Mouse (Mus musculus): ENCODE measurements at regions not wholly inside any gene's neighbourhood (a gene's known extent, or its start where the extent isn't known, plus 50 kb on each side); places are given as distances from the start of the nearest gene placed in this dataset.

DNA sequence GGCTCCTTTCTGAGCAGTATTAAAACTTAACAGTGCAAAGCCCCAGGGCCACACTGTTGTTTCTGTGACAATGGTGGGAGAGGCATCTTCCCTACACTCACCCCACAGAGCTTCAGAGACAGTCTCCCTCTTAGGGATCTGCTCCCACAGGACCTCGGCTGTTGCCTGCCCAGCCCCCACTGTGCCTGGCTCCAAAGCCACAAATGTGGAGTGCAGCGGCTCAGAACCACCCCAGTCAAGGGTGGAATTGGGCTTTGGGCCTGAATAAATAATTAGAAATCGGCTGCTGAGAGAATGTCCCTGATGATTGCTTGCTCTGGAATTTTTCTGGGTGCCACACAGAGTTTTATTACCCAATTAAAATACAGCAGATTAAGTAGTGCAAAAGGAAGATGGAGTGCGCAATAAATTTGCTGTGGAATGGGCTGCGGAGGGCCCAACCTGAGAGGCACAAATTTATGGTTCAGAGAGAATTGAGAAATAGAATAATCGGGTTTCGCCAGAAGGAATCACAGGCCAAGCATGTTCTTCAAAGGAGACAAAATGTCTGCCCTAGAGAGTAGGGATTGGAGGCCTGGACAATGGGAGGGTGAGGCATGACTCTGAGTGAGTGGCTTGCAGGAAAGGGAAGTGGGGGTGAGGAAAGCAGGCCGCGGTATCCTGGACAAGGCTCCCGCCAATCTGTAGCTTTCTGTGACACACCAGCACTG, 56.4 kb downstream of the Cd24a start:
- no peak for DNase-seq

DNA sequence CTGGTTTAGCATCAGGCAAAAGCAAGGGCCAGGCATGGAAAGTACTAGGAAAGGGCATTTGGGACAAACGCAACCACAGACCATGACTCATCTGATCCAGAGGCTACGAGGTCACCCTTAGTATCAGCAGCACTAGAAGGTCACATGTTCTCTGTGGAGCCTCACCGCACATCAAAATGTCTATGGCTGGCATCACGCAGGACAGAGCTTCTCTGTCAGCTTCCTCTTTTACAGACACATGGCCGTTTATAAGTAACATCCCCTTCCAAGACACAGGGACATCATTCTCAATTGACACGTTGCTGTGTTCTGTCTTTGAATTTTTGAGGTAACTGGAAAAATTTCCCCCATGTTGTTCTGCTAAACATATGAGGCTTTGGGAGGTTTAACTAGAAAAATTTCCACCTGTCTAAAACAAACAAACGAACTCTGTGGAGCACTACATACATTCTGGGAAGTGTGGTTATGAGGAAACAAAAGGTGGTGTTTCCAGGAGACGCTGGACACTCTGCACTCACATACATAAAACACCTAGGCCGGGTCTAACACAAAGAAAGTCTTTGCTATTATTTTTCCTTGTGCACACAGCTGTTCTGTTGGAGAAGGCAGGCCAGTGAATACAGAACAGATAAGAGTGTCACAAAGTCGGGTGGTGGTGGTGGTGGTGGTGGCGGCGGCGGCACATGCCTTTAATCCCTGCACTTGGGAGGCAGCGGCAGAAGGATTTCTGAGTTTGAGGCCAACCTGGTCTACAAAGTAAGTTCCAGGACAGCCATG, 63.3 kb downstream of the Cd24a start:
- no peak for DNase-seq

DNA sequence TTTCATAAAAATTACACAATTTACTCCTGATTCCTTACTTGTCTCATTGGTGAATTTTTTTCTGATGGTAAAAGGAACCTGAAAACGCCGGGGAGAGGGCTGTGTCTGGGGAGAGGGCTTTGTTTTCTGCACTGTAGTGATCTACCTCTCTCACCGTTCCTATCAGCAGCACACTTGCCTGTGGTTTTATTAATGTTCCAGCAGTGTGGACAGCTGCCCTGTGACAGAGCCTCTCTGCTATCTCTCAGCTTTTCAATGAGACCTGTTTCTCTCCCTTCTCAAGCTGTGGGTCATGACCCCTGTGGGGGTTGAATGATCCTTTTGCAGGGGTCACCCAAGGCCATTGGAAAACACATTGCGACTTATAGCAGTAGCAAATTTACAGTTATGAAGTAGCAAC, 68.2 kb downstream of the Cd24a start:
- DNase-seq: no peak

DNA sequence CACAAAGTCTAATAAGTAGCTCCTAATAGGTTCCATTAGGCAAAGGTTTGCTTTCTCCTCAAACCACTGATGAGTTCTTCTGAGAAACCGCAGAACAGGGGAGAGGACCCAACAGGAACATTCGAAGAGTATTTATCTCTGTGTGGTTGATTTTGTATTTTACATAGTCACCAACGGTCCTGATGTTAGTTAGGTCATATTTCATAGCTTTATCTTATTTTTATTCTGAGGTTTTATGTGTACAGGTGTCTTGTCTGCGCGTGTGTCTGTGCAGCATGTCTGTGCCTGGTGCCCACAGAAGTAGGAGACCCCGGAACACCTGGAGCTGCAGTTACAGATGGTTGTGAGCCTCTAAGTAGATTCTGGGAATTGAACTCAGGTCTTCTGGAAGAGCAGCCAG, 68.9 kb downstream of the Cd24a start:
- DNase-seq: no peak

DNA sequence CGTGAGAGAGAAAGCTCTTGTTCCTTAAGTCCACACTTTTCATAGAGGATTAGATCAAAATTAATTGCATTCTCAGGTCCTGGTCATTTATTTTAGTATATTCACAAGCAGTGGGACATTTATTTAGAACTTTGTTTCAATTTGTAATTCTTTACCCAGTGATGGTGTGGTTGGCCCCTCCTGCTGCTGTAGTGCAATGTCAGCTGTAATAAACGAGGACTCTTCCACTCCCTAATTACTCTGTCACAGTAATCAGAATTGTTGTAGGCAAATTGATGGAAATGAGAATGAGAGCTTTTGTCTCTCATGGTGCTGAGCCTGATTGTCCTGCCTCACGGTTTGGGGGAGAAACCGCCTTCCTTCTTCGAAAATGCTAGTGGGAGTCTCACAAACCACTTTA, 70.1 kb downstream of the Cd24a start:
- no peak for DNase-seq

DNA sequence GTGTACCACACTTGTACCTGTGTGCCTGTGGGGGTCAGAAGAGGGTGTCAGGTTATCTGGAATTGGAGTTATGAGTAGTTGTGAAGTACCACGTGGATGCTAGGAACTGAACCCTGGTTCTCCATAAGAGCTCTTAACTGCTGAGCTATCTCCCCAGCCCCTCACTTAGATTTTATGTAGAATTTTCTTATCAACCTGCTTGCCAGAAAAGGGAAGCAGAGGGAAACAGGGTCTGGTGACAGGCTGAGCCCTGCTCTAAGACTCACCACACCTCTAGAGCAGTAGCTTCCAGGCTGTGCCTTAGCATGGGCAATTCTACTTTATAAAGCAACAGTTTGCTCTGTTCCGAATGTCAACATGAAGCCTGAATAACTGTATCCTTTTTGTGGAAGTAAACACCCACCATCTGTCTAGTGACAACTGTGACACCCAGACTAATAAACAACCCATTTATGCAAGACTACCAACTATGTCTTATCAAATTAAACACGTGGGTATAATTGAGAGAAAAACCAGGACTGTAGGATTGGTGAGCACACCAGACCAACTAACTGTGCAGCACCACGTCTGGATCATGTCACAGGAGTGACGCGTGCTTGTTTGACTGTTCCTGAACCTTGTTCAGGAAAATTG, 70.8 kb downstream of the Cd24a start:
- DNase-seq: no peak

DNA sequence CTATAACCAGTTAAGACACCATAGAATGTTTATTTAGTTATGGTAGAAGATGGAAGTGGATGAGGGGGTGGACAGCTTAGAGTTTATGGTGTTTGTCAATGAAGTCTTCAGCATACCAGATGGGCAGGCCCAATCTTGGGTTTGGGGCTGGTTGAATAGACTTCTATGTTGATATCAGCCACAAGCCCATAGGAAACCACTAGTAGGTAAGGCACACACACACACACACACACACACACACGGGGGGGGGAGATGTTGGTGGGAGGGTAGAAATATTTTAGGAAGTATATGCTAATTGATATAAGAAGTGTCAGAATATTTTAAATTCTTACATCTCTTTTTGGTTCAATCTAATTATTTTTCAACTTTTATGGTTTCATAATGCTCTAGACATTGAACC, 72.4 kb downstream of the Cd24a start:
- DNase-seq: no peak

DNA sequence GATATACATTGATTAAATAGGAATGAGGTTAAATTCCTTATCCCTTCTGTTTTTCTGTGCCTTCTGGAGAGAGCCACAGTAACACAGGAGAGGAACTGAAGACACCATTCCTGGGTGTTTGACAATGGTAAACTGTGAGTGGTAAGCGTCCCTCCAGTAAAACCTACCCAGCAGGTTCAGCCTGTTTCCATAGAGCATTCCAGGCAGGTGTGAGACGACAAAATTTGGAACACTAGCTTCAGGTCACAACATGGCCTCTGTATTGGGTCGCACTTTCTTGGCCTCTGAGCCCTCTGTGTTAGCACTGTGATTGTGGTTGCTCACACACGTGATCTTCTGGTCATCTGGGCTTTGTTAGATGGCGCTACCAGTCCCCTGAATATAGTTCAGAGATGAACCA, 73.4 kb downstream of the Cd24a start:
- no peak for DNase-seq

DNA sequence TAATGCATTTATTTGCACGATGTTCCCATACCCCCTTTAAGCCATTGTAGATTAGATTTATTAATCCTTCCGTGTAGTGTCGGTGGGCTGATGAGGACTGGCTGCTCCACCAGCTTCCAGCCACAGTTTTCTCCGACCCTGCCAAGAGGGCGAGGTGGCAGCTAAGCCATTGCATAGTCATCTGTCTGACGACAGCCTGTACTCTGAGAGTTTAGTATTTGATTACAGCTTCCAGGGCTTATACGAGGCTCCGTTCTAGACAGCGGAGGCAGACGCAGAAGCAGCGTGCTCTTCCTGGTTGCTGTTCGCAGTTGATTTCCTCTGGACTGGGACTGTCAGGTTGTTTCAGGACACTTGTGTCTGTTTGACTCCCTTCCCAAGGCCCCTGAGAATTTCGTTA, 73.8 kb downstream of the Cd24a start:
- DNase-seq: no peak

DNA sequence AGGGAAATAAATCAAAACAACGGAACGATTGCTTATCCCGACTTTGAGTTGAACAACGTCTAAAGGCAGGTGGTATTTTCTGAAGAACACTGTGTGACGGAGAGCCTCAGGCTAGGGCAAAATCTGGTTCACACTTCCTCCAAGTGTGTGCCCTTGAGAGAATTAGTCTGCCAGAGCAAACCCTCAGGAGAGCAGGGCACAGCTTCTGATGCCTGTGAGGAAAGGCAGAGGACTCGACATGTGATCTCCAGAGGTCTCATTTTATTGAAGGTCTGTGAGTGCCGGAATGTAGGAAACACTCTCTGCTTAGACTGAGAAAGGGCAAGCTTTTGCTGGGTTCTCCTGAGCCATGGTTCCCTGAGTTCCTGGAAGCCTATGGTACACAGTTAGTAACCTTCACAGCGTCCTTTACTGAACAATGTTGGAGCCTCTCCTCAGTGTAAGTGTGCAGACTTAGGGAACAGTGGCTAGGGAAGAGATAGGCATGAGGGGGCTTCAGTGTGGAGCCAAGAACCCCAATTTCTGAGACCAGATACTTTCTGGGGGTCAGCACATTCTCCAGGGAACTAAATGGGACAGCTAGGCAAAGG, 77.1 kb downstream of the Cd24a start:
- no peak for DNase-seq

DNA sequence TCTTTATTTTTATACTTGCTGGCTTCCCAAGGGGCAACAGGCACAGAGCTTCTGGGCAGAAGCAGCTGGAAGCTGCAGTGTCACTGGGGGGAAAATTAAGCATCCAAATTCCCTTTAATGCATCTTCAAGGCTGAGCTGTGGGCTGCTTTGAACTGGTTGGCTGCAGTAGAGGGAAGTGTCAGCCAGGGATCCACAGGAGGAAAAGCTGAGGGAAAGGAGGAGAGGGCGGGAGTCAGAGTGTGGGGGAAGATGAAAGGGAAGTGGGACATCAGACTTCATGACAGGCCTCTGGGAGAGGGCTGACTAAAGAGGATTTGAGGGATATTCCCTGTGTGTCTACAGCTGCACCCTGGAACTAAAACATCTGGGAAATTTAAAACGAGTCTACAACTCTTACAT, 77.6 kb downstream of the Cd24a start:
- DNase-seq: no peak

DNA sequence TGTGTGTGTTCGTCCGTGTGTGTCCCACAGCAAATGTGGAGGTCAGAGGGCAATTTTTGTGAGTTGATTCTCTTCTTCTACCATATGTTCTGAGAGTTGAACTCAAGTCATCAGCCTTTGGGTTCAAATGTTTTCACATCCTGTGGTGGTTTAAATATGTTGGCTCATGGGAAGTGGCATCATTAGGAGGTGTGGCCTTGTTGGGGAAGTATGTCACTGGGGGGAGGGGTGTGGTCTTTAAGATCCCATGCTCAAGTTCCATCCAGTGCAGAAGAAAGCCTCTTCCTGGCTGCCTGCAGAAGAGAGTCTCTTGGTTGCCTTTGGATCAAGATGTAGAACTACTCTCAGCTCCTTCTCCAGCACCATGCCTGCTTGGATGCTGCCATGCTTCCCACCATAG, 78.1 kb downstream of the Cd24a start:
- DNase-seq: no peak

DNA sequence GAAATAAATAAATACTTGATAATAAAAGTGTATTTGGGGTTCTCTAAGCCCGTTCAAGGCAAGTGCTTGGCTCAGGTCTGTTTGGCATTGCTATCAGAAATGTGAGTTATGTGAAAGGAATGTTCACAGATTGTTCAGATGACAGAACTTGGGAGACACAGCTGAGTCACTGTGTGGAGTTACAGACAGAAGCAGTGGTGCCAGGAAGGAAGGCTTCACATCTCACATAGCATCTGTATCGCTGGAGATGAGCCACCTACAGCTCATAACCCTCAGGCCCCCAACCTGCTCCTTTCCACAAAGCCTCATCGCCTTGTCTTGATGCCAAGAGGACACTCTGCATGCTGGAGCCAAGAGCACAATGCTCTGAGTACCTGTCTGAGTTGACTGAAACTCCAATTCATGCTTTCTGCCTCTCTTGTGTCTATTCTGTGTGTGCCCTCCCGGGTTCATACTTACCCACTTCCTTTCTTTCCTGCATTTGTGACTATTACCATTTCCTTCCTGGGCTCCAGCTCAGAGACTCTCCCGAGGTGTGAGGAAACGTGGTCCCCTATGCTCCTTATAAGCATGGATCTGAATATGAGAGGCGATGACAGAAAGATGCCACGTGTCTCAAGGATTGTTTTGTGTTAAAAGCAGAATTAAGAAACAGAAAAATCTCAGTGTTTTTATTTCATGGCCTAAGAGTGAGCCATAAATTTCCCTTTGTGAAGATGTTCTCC, 79.6 kb downstream of the Cd24a start:
- DNase-seq: no peak

DNA sequence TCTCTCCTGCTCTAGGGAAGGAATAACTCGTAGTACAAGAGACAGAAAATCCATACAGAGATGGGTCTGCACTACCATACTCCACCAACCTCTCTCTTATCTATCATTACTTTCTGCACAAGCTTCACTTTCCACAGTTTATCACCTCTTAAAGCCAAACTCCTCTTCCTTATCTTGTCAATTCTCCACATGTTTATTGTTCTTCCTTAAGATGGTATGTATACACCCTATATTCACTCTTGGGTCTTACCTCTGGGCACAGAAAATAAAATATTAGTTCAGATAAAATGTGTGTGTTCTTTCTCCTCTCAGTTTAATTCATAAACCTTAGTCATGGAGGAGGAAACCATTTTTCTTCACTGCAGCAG, 80.1 kb downstream of the Cd24a start:
- no peak for DNase-seq

DNA sequence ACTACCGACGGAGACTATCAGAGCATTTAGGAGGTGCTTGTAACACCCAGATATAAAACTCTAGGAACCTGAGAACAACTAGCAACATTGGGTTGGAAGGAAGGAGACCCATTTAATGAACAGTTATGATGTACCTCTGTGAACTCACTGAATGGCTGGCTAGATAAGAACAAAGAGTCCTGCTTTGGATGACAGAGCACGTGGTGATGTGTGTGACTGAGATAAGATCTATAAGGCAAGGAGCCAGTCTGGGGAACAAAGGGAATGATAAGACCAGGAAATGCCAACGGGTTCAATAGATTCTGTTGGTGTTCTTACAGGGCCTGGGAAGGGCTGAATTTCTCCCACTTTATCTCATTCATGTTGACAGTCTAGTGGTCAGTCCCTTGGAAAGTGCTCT, 86.8 kb downstream of the Cd24a start:
- no peak for DNase-seq

DNA sequence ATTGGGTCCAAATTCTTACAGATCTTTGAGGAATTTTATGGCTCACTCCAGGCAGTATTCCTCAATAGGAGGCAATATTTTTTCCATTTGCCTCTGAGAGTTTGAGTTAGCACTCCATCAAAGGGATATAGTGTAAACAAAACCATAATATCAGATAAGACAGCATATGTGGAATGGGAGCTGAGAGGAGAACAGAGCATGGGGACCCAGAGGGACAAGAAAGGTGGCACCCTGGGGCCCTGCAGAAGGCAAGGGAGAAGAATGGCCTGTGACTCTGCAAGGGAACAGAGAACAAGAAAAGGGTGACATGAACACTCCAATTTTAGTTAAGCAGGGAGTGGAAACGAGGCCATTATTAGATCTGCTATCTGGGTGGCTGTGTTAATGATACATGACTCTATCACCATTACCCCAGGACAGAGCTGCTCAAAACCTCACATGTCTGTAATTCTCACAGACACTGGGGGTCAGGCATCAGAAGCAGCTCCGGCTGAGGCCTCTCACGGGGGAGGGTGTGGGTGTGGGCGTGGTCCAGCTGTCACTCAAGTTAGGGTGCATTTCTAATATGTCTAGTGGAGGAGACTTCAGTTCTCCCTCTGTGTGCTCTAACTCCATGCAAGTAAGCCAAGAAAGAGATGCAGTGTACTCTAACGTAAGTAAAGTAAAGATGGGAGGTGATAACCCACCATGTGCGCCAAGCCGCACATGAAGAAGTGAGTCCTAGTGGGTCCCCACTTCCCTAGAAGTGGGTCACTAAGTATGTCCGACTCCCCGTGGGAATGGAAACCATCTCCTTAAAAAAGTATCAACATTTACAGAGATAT, 88.4 kb downstream of the Cd24a start:
- DNase-seq: no peak

DNA sequence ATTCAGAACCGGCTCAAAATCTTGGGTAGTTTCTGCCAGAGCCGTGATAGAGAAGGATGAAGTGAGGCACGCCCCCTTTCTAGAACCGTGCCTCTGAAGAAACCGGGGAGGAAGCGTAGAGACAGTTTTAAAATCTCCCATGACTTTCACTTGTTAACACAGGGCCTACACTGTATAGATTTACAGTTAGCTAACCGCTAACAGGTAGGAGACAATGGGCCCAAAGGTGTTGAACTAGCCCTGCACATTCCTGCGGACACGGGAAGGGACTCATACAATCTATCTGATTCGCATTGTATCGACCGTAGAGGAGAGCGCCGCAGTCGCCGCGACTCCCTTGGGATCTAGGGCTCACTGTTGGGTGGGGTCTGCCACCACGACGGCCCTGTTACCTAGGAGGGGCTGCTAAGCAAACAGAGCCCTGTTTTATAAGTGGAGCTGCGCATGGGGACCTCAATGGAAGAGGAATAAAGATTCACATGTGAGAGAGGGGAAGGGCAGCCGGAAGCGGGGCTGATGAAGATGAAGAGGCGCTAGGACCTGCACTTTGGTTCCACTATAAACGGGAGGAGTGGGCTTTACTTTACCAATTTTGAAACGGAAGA, 89.1 kb downstream of the Cd24a start:
- DNase-seq: no peak

DNA sequence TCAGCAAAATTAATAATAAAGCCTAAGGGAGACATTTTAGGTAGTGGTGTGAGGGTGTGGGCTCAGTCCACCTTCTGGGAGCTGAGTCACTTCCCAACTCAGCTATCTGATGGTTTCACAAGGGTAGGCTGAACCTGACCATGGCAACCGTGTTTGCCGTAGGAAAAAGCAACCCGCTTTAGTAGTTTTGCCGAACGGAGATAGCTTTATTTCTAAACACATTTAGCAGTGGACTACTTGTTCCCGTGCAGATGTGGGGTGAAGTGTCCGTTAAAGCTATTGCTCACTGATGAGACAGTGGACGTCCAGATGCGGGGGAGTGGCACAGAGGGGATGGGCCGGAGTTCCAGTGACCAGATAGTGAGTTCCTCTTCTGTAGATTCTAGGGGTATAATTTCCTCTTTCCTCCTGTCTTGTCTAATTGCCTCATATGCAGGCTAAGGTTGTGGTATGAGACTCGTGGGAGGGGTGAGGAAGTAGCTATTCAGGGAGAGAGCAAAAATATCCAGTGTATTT, 89.7 kb downstream of the Cd24a start:
- DNase-seq: no peak

DNA sequence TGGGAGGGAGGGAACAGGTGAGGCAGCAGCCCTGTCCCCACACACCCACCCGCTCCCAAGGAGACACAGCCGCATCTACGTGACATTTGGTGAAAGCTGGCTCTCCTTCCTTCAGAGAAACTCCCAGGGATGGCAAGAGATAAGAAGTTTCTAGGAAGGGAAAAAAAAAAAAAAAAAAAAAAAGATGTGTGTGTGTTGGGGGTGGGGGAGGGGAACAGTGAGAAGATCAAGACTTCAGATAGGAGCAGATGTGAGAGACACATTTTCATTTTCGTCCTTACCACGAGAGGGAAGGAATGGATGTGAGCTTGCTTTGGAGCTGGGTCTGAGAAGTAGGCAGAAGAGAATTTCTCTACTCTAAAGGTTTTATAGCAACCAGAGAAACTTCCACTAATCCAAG, 91.4 kb downstream of the Cd24a start:
- no peak for DNase-seq

DNA sequence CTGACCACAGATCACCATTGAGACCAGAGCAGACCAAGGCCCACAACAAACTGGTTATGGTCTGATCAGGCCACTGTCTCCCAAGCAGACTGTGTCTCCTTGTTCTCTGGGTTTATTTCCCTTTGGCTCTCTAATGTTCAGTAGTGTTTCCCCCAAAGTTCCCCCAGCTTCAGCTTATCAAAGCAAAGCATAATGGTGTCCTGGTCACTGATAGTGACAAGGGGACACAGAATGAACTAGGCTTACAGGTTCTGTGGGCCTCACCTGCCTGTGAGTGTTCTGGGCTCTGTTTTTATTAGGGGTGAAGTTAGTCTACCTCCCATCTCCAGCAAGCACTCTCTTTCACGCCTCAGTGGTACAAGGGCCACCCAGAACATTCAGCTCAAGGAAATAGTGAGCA, 92.7 kb downstream of the Cd24a start:
- DNase-seq: no peak

DNA sequence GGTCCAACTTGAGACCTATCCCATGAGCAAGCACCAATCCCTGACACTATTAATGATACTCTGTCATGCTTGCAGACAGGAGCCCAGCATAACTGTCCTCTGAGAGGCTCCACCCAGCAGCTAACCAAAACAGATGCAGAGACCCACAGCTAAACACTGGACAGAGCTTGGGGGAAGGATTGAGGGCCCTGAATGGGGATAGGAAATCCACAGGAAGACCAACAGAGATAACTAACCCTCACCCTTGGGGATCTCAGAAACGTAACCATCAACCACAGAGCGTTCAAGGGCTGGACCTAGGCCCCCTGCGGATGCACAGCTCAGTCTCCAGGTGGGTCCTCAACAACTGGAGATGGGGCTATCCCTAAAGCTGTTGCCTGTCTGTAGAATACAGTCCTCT, 93.7 kb downstream of the Cd24a start:
- no peak for DNase-seq

DNA sequence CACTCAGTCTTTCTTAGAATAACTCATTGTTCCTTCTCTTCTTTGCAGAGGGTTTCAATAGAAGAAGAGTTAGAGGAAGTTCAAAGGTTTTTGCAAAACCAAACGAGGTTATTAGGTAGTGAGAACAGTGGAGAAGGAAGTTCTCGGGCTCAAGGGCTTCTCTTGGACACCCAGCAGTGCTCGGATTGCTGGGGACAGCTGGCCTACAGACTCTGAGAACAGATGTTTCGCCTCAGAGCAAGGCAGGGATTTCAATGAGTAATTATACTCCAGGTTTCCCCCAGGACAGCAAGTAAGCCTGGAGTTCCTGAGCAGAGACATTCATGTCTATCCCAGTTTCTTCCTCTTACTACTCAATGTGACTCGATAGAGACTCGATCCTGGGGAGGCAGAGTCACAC, 94.4 kb downstream of the Cd24a start:
- DNase-seq: no peak
